Mouse (Mus musculus) hindbrain, embryonic 12.5 days (tissue): ENCODE data around the gene C1ql1. TPM values are rescaled to one million over a fixed set of nuclear protein-coding genes. Genes with fewer than 3 reads are reported as not detected.
A peak's percentile ranks its signal among the peaks of the same experiment; 100 is the strongest.

Experiments
- ATAC-seq: fragments of 200-750 bp; cut with Nextera tagmentation; 2 replicates; pipeline ENCODE4 v1.8.0; 2017; ENCODE audit warnings: moderate TSS enrichment; ENCODE audit not compliant: low FRiP score
- H3K27ac ChIP-seq: fragments of 300-500 bp; sonication (generic); 2 replicates; pipeline ENCODE4 v1.5.1; 2016; ENCODE audit warnings: mild to moderate bottlenecking
- H3K27me3 ChIP-seq: fragments of 300-500 bp; sonication (generic); 2 replicates; pipeline ENCODE4 v1.6.1; 2016; ENCODE audit warnings: mild to moderate bottlenecking
- H3K36me3 ChIP-seq: fragments of 300-500 bp; sonication (generic); 2 replicates; pipeline ENCODE4 v1.6.1; 2016; ENCODE audit warnings: mild to moderate bottlenecking
- H3K4me1 ChIP-seq: fragments of 300-500 bp; sonication (generic); 2 replicates; pipeline ENCODE4 v1.6.1; 2016
- H3K4me2 ChIP-seq: fragments of 300-500 bp; sonication (generic); replicated peaks from 2 replicates; pipeline ENCODE4 v1.6.1; 2016; ENCODE audit warnings: mild to moderate bottlenecking
- H3K4me3 ChIP-seq: fragments of 300-500 bp; sonication (generic); 2 replicates; pipeline ENCODE4 v1.5.1; 2016; ENCODE audit warnings: mild to moderate bottlenecking
- H3K9ac ChIP-seq: fragments of 300-500 bp; sonication (generic); 2 replicates; pipeline ENCODE4 v1.6.1; 2016; ENCODE audit warnings: mild to moderate bottlenecking, moderate library complexity
- H3K9me3 ChIP-seq: fragments of 300-500 bp; sonication (generic); replicated peaks from 2 replicates; pipeline ENCODE4 v1.6.1; 2016; ENCODE audit warnings: mild to moderate bottlenecking
- WGBS: fragments of 180-500 bp; shearing (Covaris S2); methylation state at CpG from one replicate; pipeline ENCODE4 v1.1.7; 2016; 5-methylcytosine and 5-hydroxymethylcytosine counted together
- polyA plus RNA-seq: library from polyadenylated mRNA; unstranded; fragments of >200 nt; fragmentation: Nextera tagmentation; extraction: Ambion mirVana; gene quantifications from 2 replicates; pipeline ENCODE4 v1.2.1, GENCODE M21; 2016

C1ql1 gene
- polyA plus RNA-seq, 1 experiment from 2014 or later = 13.2 TPM

- Histone ChIP-seq H3K27me3 (peaks cover 17% of the 10 kb centered on the region), H3K4me3 (no peak overlapping the region), H3K36me3 (no peaks in the 10 kb centered on the region), H3K27ac (peak overlapping the region; percentile 72), H3K9me3 (no peaks in the 10 kb centered on the region), H3K9ac (0 out of 2 replicates have a peak overlapping the region, but pooled peaks have one; percentile 13), H3K4me1 (peaks cover 42% of the 10 kb centered on the region), H3K4me2 (no peak overlapping the region)
- 52% methylated on average over 16 of the region's 16 CpGs for WGBS
- ATAC-seq = no peak; the same call in 1 of the 2 replicates
Measured at GRCm38 (mm10) chr11:102956962-102957614, 10.6 kb upstream of the C1ql1 start.

GRCm38 (mm10) chr11:102952922-102953321 lies 6.4 kb upstream of the C1ql1 start:
- H3K27me3 ChIP-seq = peaks cover 57% of the 10 kb centered on the region

GRCm38 (mm10) chr11:102948043-102948961 lies 1.8 kb upstream of the C1ql1 start:
- Histone ChIP-seq H3K4me1 (peaks cover 51% of the 10 kb centered on the region), H3K27me3 (peaks cover 92% of the 10 kb centered on the region), H3K36me3 (no peaks in the 10 kb centered on the region), H3K9ac (peak overlapping the region; percentile 53), H3K27ac (peak overlapping the region; percentile 42), H3K4me3 (peak overlapping the region; percentile 36), H3K9me3 (no peaks in the 10 kb centered on the region), H3K4me2 (peak overlapping the region; percentile 62)
- 1% methylated on average over 50 of the region's 51 CpGs for WGBS
- peak; percentile 35 for ATAC-seq

More at GRCm38 (mm10) chr11:102952922-102953321, 6.4 kb upstream of the C1ql1 start:
- Histone ChIP-seq H3K9me3 (no peaks in the 10 kb centered on the region), H3K4me1 (peaks cover 42% of the 10 kb centered on the region), H3K9ac (no peak overlapping the region), H3K36me3 (no peaks in the 10 kb centered on the region), H3K4me3 (no peak overlapping the region), H3K4me2 (no peak overlapping the region; the same call in 1 of the 2 replicates), H3K27ac (peak overlapping the region; percentile 64)
- WGBS = 14% methylated on average over 6 of the region's 6 CpGs
- peak; percentile 79 for ATAC-seq

- no peaks in the 10 kb centered on the region for H3K9me3 ChIP-seq
- WGBS = 8% methylated on average over 8 of the region's 8 CpGs
- ATAC-seq = peak; percentile 14; the same call in 1 of the 2 replicates
- peak overlapping the region; percentile 67 for H3K4me2 ChIP-seq
- no peaks in the 10 kb centered on the region for H3K36me3 ChIP-seq
- no peak overlapping the region for H3K27ac ChIP-seq
- H3K4me1 ChIP-seq = peaks cover 41% of the 10 kb centered on the region
- peaks cover 96% of the 10 kb centered on the region for H3K27me3 ChIP-seq
- peak overlapping the region; percentile 43; the same call in 1 of the 2 replicates for H3K4me3 ChIP-seq
- H3K9ac ChIP-seq = no peak overlapping the region
Measured at GRCm38 (mm10) chr11:102946992-102947343, 480 bp upstream of the C1ql1 start.

- no peak; the same call in 1 of the 2 replicates for ATAC-seq
- Histone ChIP-seq H3K27ac (no peak overlapping the region), H3K36me3 (no peaks in the 10 kb centered on the region)
Measured at GRCm38 (mm10) chr11:102945306-102946264, 903 bp downstream of the C1ql1 start.

GRCm38 (mm10) chr11:102941236-102941635 lies 5.3 kb downstream of the C1ql1 start:
- peaks cover 47% of the 10 kb centered on the region for H3K4me1 ChIP-seq

More at GRCm38 (mm10) chr11:102945306-102946264, 903 bp downstream of the C1ql1 start:
- H3K4me2 ChIP-seq = peak overlapping the region; percentile 67
- H3K4me3 ChIP-seq = peak overlapping the region; percentile 43
- peak overlapping the region; percentile 61 for H3K9ac ChIP-seq
- no peaks in the 10 kb centered on the region for H3K9me3 ChIP-seq
- 2% methylated on average over 53 of the region's 54 CpGs for WGBS
- H3K4me1 ChIP-seq = peaks cover 41% of the 10 kb centered on the region
- peaks cover 85% of the 10 kb centered on the region for H3K27me3 ChIP-seq

GRCm38 (mm10) chr11:102939024-102939675 lies 7.3 kb downstream of the C1ql1 start:
- WGBS = 42% methylated on average over 13 of the region's 13 CpGs
- Histone ChIP-seq H3K27me3 (peaks cover 33% of the 10 kb centered on the region), H3K9ac (peak overlapping the region; percentile 49; the same call in 1 of the 2 replicates), H3K4me1 (peaks cover 34% of the 10 kb centered on the region), H3K27ac (no peak overlapping the region), H3K4me2 (peak overlapping the region; percentile 31; the same call in 1 of the 2 replicates), H3K4me3 (no peak overlapping the region), H3K36me3 (no peaks in the 10 kb centered on the region), H3K9me3 (no peaks in the 10 kb centered on the region)
- ATAC-seq = no peak

More at GRCm38 (mm10) chr11:102941236-102941635, 5.3 kb downstream of the C1ql1 start:
- Histone ChIP-seq H3K36me3 (no peaks in the 10 kb centered on the region), H3K27me3 (peaks cover 54% of the 10 kb centered on the region), H3K27ac (no peak overlapping the region), H3K9me3 (no peaks in the 10 kb centered on the region), H3K4me2 (no peak overlapping the region), H3K4me3 (no peak overlapping the region), H3K9ac (no peak overlapping the region)
- 63% methylated on average over 6 of the region's 6 CpGs for WGBS
- no peak for ATAC-seq

GRCm38 (mm10) chr11:102937529-102938182 lies 8.8 kb downstream of the C1ql1 start:
- Histone ChIP-seq H3K4me3 (no peak overlapping the region), H3K27ac (peak overlapping the region; percentile 26), H3K4me2 (no peak overlapping the region), H3K4me1 (peaks cover 34% of the 10 kb centered on the region), H3K9ac (no peak overlapping the region), H3K27me3 (peaks cover 18% of the 10 kb centered on the region), H3K9me3 (no peaks in the 10 kb centered on the region), H3K36me3 (no peaks in the 10 kb centered on the region)
- WGBS = 51% methylated on average over 3 of the region's 3 CpGs
- ATAC-seq = peak; percentile 89

- Histone ChIP-seq H3K4me1 (peaks cover 34% of the 10 kb centered on the region), H3K4me2 (no peak overlapping the region), H3K9ac (no peak overlapping the region; the same call in 1 of the 2 replicates), H3K9me3 (no peaks in the 10 kb centered on the region), H3K4me3 (no peak overlapping the region), H3K27ac (no peak overlapping the region), H3K36me3 (no peaks in the 10 kb centered on the region), H3K27me3 (peaks cover 16% of the 10 kb centered on the region)
- WGBS = 36% methylated on average over 4 of the region's 4 CpGs
- ATAC-seq = no peak
Measured at GRCm38 (mm10) chr11:102936272-102936671, 10.2 kb downstream of the C1ql1 start.

GRCm38 (mm10) chr11:102930672-102931071 lies 15.8 kb downstream of the C1ql1 start:
- ATAC-seq = no peak

More at GRCm38 (mm10) chr11:102930672-102931071, 15.8 kb downstream of the C1ql1 start:
- Histone ChIP-seq H3K4me2 (no peak overlapping the region), H3K4me1 (no peaks in the 10 kb centered on the region), H3K9ac (no peak overlapping the region), H3K4me3 (no peak overlapping the region), H3K9me3 (no peaks in the 10 kb centered on the region), H3K36me3 (no peaks in the 10 kb centered on the region), H3K27ac (no peak overlapping the region), H3K27me3 (0 out of 2 replicates have a peak, but pooled peaks cover 4% of the 10 kb centered on the region)
- 93% methylated on average over 10 of the region's 10 CpGs for WGBS
